Mouse (Mus musculus) frontal cortex, postnatal 36 days (tissue): ENCODE measurements around the gene Ahsg.
A peak's percentile ranks its signal among the peaks of the same experiment; 100 is the strongest.

Experiments used
- DNase-seq, 2 experiments: peaks; one replicate each; pipeline ENCODE4 v3.0.0; 2022; ENCODE audit warnings: low spot score in 2 of 2

Gene Ahsg

GRCm38 (mm10) chr16:22886726-22887125 is 4.4 kb upstream of the Ahsg start:
- DNase-seq = no peak

GRCm38 (mm10) chr16:22888835-22889234 is 2.2 kb upstream of the Ahsg start:
- no peak for DNase-seq

- DNase-seq = no peak
Measured at GRCm38 (mm10) chr16:22889716-22890115, 1.4 kb upstream of the Ahsg start.

- no peak for DNase-seq
Measured at GRCm38 (mm10) chr16:22891733-22892154, 667 bp downstream of the Ahsg start.

- DNase-seq = no peak
Measured at GRCm38 (mm10) chr16:22894095-22894494, 3.0 kb downstream of the Ahsg start.

GRCm38 (mm10) chr16:22896618-22897017 is 5.5 kb downstream of the Ahsg start:
- no peak for DNase-seq

- no peak for DNase-seq
Measured at GRCm38 (mm10) chr16:22899346-22899745, 8.3 kb downstream of the Ahsg start.

GRCm38 (mm10) chr16:22899866-22900570 is 8.9 kb downstream of the Ahsg start:
- no peak for DNase-seq

GRCm38 (mm10) chr16:22901326-22901725 is 10.2 kb downstream of the Ahsg start:
- no peak for DNase-seq

- no peak for DNase-seq
Measured at GRCm38 (mm10) chr16:22909290-22909689, 18.2 kb downstream of the Ahsg start.

- peak; percentile 13 to 23 for DNase-seq
Measured at GRCm38 (mm10) chr16:22911986-22912385, 20.9 kb downstream of the Ahsg start.

GRCm38 (mm10) chr16:22912886-22913285 is 21.8 kb downstream of the Ahsg start:
- no peak for DNase-seq

GRCm38 (mm10) chr16:22914276-22914675 is 23.2 kb downstream of the Ahsg start:
- no peak for DNase-seq

GRCm38 (mm10) chr16:22918034-22918433 is 27.0 kb downstream of the Ahsg start, which contains the start of gene Fetub:
Gene Fetub, plus strand, starts transcription at chr16:22918334.
- DNase-seq = no peak

GRCm38 (mm10) chr16:22918664-22919312 is 27.7 kb downstream of the Ahsg start:
- no peak for DNase-seq

- DNase-seq = no peak
Measured at GRCm38 (mm10) chr16:22919971-22920854, 29.1 kb downstream of the Ahsg start.

- no peak for DNase-seq
Measured at GRCm38 (mm10) chr16:22921761-22922160, 30.7 kb downstream of the Ahsg start.

GRCm38 (mm10) chr16:22922433-22922832 is 31.4 kb downstream of the Ahsg start:
- no peak for DNase-seq

- DNase-seq = no peak
Measured at GRCm38 (mm10) chr16:22929575-22929974, 38.5 kb downstream of the Ahsg start.

GRCm38 (mm10) chr16:22931431-22932200 is 40.5 kb downstream of the Ahsg start:
- no peak for DNase-seq

GRCm38 (mm10) chr16:22937631-22938030 is 46.6 kb downstream of the Ahsg start:
- DNase-seq = no peak

GRCm38 (mm10) chr16:22938541-22938940 is 47.5 kb downstream of the Ahsg start:
- DNase-seq = no peak
